Mouse (Mus musculus) bone marrow, adult 2 months (tissue): ENCODE data around the gene Nadk2.

ENCODE experiments used
- CTCF ChIP-seq: fragments of 200-500 bp; IDR thresholded peaks from 2 replicates; pipeline ENCODE4 v1.5.1; 2011; ENCODE audit warnings: low read length, control low read depth; ENCODE audit not compliant: control insufficient read depth, insufficient read depth
- POLR2A ChIP-seq: fragments of 200-500 bp; IDR thresholded peaks from 2 replicates; pipeline ENCODE4 v1.6.1; 2011; ENCODE audit warnings: low read depth, mild to moderate bottlenecking, control low read depth, low read length, borderline replicate concordance; ENCODE audit not compliant: control insufficient read depth

- TF ChIP-seq CTCF = no peak
- no peak for TF ChIP-seq POLR2A
Observed at GRCm38 (mm10) chr15:9122989-9123388, 51.9 kb downstream of the Nadk2 start.
